Mouse (Mus musculus): ENCODE measurements at regions not wholly inside any gene's neighbourhood (a gene's known extent, or its start where the extent isn't known, plus 50 kb on each side); places are given as distances from the start of the nearest gene placed in this dataset.

GRCm38 (mm10) chr5:73948031-73948899 lies 120.0 kb downstream of the Usp46 start:
- no peaks in the 10 kb centered on the region for H3K4me1 ChIP-seq (ENCODE audit: insufficient read depth, low read depth, low read length)
- TF ChIP-seq TAL1 (conservative IDR thresholded peaks at IDR 0.05; ENCODE audit: low read depth, low read length), result no peak
- TF ChIP-seq GATA2 (IDR thresholded peaks at IDR 0.05; ENCODE audit: borderline replicate concordance, low read depth, low read length), result no peak
- TF ChIP-seq CTCF (IDR thresholded peaks at IDR 0.05; ENCODE audit: low read depth, low read length), result no peak
- no peak for TF ChIP-seq GATA1 (IDR thresholded peaks at IDR 0.05; ENCODE audit: borderline replicate concordance, low read length)
- no peak for TF ChIP-seq POLR2AphosphoS5 (IDR thresholded peaks at IDR 0.05; ENCODE audit: insufficient replicate concordance, low read depth, low read length)
- H3K9me3 ChIP-seq (replicated peaks), result no peaks in the 10 kb centered on the region
- DNase-seq (ENCODE audit: low spot score), result no peak
- no peak for ATAC-seq (ENCODE audit: extremely low read depth, insufficient number of reproducible peaks, low FRiP score, poor library complexity, severe bottlenecking)
- no peaks in the 10 kb centered on the region for H3K36me3 ChIP-seq (replicated peaks)
- no peak overlapping the region for H3K4me3 ChIP-seq (ENCODE audit: low read depth, low read length)
- no peaks in the 10 kb centered on the region for H3K27me3 ChIP-seq (ENCODE audit: insufficient read depth, low read length)

All from G1E (cell line).